Mouse (Mus musculus): ENCODE measurements at regions not wholly inside any gene's neighbourhood (a gene's known extent, or its start where the extent isn't known, plus 50 kb on each side); places are given as distances from the start of the nearest gene placed in this dataset.

- TF ChIP-seq CTCF (IDR thresholded peaks at IDR 0.05; ENCODE audit: low read depth, low read length) (no peak), POLR2A (IDR thresholded peaks at IDR 0.05; ENCODE audit: extremely low read depth, insufficient read depth, low read length) (no peak)
Measured at GRCm38 (mm10) chr10:96724436-96725175, 107.8 kb downstream of the Btg1 start.

Data from liver, adult 2 months (tissue).